Mouse (Mus musculus) bone marrow, adult 2 months (tissue): ENCODE results near the gene Zfyve1.

Experiments
- CTCF ChIP-seq: fragments of 200-500 bp; IDR thresholded peaks from 2 replicates; pipeline ENCODE4 v1.5.1; 2011; ENCODE audit warnings: low read length, control low read depth; ENCODE audit not compliant: control insufficient read depth, insufficient read depth
- POLR2A ChIP-seq: fragments of 200-500 bp; IDR thresholded peaks from 2 replicates; pipeline ENCODE4 v1.6.1; 2011; ENCODE audit warnings: low read depth, mild to moderate bottlenecking, control low read depth, low read length, borderline replicate concordance; ENCODE audit not compliant: control insufficient read depth

- no peak for TF ChIP-seq CTCF
- no peak for TF ChIP-seq POLR2A
Observed at GRCm38 (mm10) chr12:83532966-83533365, 64.1 kb downstream of the Zfyve1 start.
